Mouse (Mus musculus) olfactory bulb, adult 2 months (tissue): Measurements from ENCODE around the gene Wnt8b.

ENCODE experiments used
- CTCF ChIP-seq: fragments of 200-500 bp; IDR thresholded peaks from 2 replicates; pipeline ENCODE4 v1.5.1; 2012; ENCODE audit warnings: low read depth, mild to moderate bottlenecking, low read length, moderate library complexity; ENCODE audit not compliant: insufficient read depth
- POLR2A ChIP-seq: fragments of 200-500 bp; IDR thresholded peaks from 2 replicates; pipeline ENCODE4 v1.6.1; 2012; ENCODE audit warnings: mild to moderate bottlenecking, low read depth, low read length, moderate library complexity; ENCODE audit not compliant: insufficient read depth

- no peak for TF ChIP-seq POLR2A
- no peak for TF ChIP-seq CTCF
These were observed 31.8 kb upstream of the Wnt8b start for GRCm38 (mm10) chr19:44461500-44461899.
